Mouse (Mus musculus) kidney, adult 2 months (tissue): Measurements from ENCODE around the gene Myh7b.

Source experiments
- CTCF ChIP-seq: fragments of 200-500 bp; conservative IDR thresholded peaks from 2 replicates; pipeline ENCODE4 v1.5.1; 2011; ENCODE audit warnings: low read depth, mild to moderate bottlenecking, control low read depth, low read length, moderate library complexity, mixed read lengths; ENCODE audit not compliant: insufficient read depth, insufficient read length
- POLR2A ChIP-seq: fragments of 200-500 bp; IDR thresholded peaks from one replicate; pipeline ENCODE4 v1.6.1; 2011; ENCODE audit warnings: low read depth, low read length, control low read depth

- no peak for TF ChIP-seq POLR2A
- no peak for TF ChIP-seq CTCF
Observed at GRCm38 (mm10) chr2:155580331-155580730, 30.7 kb upstream of the Myh7b start.
